Mouse (Mus musculus): ENCODE results near the gene Brca1. TPM values are rescaled to one million over a fixed set of nuclear protein-coding genes. Genes with fewer than 3 reads are reported as not detected.
"Not testable (repeated sequence)": the region's sequence is repeated elsewhere in the genome, so short reads cannot be mapped to it uniquely, and the experiment has no call there.

Gene Brca1
- 19.7 and 20.2 TPM in 2 replicates for polyA plus RNA-seq (2014; fragmentation: Nextera tagmentation; extraction: Ambion mirVana)

DNA sequence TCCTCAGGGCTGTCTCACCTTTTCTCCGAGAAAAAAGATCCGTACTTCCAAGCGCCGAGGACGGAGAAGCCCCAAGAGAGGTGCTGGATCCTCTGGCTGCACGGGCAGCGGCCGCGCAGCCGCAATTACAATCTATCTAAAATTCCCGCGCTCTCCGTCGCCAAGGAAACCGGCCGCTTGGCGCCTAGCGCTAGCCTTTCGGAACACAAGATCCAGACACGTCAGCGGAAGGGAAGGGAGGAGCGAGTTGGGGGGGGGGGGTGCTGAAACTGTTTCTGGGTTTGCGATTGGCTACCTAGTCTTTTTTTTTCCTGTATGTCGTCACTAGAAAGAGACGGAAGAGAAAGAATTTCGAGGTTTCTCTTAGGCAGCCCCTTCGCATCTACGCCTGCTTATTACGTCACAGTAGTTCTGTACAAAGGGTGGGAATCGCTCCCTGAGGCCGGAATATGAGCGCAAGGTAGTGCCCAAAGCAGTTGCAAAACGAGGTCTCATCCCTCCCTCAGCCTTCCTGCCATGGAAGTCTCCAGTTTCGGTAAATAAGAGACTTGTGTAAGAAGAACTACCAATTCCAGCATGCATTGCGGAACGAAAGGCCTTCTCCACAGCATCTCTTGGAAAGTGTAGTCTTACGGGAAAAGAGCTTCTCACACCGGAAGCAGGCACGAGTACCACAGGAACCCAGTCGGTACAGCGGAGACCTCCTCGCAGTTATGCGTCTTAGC lies at the start of gene Brca1, which contains the start of gene Nbr1:
Gene Brca1, minus strand, starts transcription at position 205 of the 725 bp plus-strand sequence.
Gene Nbr1, plus strand, starts transcription at position 399 of the 725 bp plus-strand sequence.
- peaks cover 2% of the 10 kb centered on the region; the same call in 1 of the 2 replicates for H3K4me1 ChIP-seq (replicated peaks; ENCODE audit: control insufficient read depth, insufficient read depth, low read length)
- peak within 1 kb of the TSS; percentile 76 for H3K9ac ChIP-seq (ENCODE audit: low read depth, low read length)
- peak within 1 kb of the TSS; percentile 91 for H3K27ac ChIP-seq (ENCODE audit: low read depth, low read length)
- H3K27me3 ChIP-seq (ENCODE audit: control insufficient read depth, insufficient read depth, low read length), result no peaks in the 10 kb centered on the region
- DNase-seq (ENCODE audit: low spot score) (peak; percentile 99), ATAC-seq (ENCODE audit: low FRiP score) (peak; percentile 84)
- no peaks in the 10 kb centered on the region for H3K36me3 ChIP-seq (ENCODE audit: control insufficient read depth, insufficient read depth, low read length)
- peak within 1 kb of the TSS; percentile 63 for H3K4me3 ChIP-seq (ENCODE audit: low read depth, low read length)
- H3K9me3 ChIP-seq (ENCODE audit: control insufficient read depth, low read length), result no peaks in the 10 kb centered on the region
- peak within 1 kb of the TSS; percentile 77 for H3K4me2 ChIP-seq (replicated peaks; ENCODE audit: low read depth, low read length)
- WGBS, result under 1% methylated on average over 43 of the region's 43 CpGs

- Histone ChIP-seq H3K27ac (ENCODE audit: low read depth, low read length) (no peak within 1 kb of the TSS), H3K4me2 (replicated peaks; ENCODE audit: low read depth, low read length) (no peak within 1 kb of the TSS), H3K27me3 (ENCODE audit: control insufficient read depth, insufficient read depth, low read length) (no peaks in the 10 kb centered on the region), H3K9me3 (ENCODE audit: control insufficient read depth, low read length) (no peaks in the 10 kb centered on the region), H3K36me3 (ENCODE audit: control insufficient read depth, insufficient read depth, low read length) (no peaks in the 10 kb centered on the region), H3K9ac (ENCODE audit: low read depth, low read length) (no peak within 1 kb of the TSS), H3K4me3 (ENCODE audit: low read depth, low read length) (no peak within 1 kb of the TSS), H3K4me1 (replicated peaks; ENCODE audit: control insufficient read depth, insufficient read depth, low read length) (no peaks in the 10 kb centered on the region)
- ATAC-seq (ENCODE audit: low FRiP score) (no peak), DNase-seq (ENCODE audit: low spot score) (no peak)
- WGBS, result 80% methylated on average over 6 of the region's 6 CpGs
Measured at GRCm38 (mm10) chr11:101599156-101599555, 47.4 kb upstream of the Brca1 start, which contains the start of gene Gm11634. Gene Gm11634 (minus strand): TSS chr11:101599256.

DNA sequence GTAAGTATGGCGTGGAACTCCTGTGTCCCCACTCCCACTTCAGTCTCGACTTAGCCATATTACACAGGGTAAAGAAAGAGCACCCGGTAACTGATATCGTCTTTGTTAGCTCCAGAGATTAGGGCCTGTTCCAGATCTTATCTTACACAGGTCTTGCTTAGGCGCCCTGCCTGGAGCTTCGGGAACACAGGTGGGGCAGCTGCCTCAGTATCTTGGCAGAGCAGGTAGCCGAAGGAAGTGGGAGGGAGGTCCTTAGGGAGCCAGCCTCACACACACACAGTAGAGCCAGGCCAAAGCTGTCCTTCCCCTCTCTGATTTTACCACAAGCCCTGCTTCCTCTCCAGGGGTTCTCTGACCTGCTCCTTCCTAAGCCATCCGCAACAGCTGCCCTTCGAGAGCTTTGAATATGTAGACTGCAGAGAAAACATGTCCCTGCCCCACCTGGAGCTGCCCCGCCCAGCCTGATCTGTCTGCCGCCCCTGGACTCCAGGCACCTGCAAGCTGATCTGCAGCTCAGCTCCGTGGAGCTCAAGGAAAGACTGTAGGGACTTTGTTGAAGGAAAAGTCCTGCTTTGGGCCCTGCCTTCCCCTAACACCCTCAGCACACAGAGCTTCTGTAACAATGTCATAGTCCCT lies 38.4 kb upstream of the Brca1 start:
- no peaks in the 10 kb centered on the region for H3K27me3 ChIP-seq (ENCODE audit: control insufficient read depth, insufficient read depth, low read length)
- no peaks in the 10 kb centered on the region for H3K4me1 ChIP-seq (replicated peaks; ENCODE audit: control insufficient read depth, insufficient read depth, low read length)
- no peaks in the 10 kb centered on the region for H3K9me3 ChIP-seq (ENCODE audit: control insufficient read depth, low read length)
- no peak overlapping the region for H3K4me2 ChIP-seq (replicated peaks; ENCODE audit: low read depth, low read length)
- DNase-seq (ENCODE audit: low spot score), result no peak
- no peak overlapping the region for H3K9ac ChIP-seq (ENCODE audit: low read depth, low read length)
- H3K4me3 ChIP-seq (ENCODE audit: low read depth, low read length), result no peak overlapping the region
- no peak for ATAC-seq (ENCODE audit: low FRiP score)
- no peak overlapping the region for H3K27ac ChIP-seq (ENCODE audit: low read depth, low read length)
- 76% methylated on average over 12 of the region's 12 CpGs for WGBS
- no peaks in the 10 kb centered on the region for H3K36me3 ChIP-seq (ENCODE audit: control insufficient read depth, insufficient read depth, low read length)

DNA sequence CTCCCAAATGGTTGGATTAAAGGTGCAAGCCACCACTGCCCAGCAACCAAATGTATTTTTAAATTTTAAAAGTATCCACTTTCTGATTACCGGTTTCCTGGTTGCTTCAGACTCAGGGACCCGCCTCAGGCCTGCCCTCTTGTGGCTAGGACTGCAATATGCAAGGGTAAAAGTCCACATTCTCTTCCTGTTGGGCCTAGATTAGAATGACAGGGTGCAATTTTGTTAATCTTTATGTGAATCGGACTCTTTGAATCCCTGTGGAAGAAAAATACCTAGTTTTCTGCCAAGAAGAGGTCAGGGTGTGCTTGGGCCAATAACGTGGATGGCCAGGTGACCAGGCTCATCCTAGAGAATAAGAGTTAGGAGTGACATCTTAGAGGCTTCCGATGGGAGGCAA lies 37.7 kb upstream of the Brca1 start:
- no peaks in the 10 kb centered on the region for H3K36me3 ChIP-seq (ENCODE audit: control insufficient read depth, insufficient read depth, low read length)
- H3K4me1 ChIP-seq (replicated peaks; ENCODE audit: control insufficient read depth, insufficient read depth, low read length), result no peaks in the 10 kb centered on the region
- no peak overlapping the region for H3K4me3 ChIP-seq (ENCODE audit: low read depth, low read length)
- DNase-seq (ENCODE audit: low spot score), result peak; percentile 75
- no peak overlapping the region for H3K4me2 ChIP-seq (replicated peaks; ENCODE audit: low read depth, low read length)
- H3K9me3 ChIP-seq (ENCODE audit: control insufficient read depth, low read length), result no peaks in the 10 kb centered on the region
- 30% methylated on average over 5 of the region's 5 CpGs for WGBS
- ATAC-seq (ENCODE audit: low FRiP score), result no peak
- no peak overlapping the region for H3K9ac ChIP-seq (ENCODE audit: low read depth, low read length)
- no peak overlapping the region for H3K27ac ChIP-seq (ENCODE audit: low read depth, low read length)
- no peaks in the 10 kb centered on the region for H3K27me3 ChIP-seq (ENCODE audit: control insufficient read depth, insufficient read depth, low read length)

DNA sequence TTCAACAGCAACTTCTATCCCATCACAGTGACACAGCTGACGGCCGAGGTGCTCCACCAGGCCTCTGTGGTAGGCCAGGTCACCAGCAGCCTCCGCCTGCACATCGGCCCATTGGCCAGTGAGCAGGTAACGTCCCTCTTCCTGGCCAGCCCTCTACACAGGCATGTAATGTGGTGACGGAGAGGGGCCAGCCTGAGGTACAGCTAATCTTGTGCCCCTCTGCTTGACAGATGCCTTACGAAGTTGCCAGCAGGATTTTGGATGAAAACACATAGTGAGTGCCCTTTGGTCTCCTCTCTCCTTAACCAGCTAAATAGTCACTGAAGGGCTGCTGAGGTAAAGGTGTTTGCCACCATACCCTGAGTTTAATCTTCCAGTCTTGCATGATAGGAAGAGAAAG lies 37.1 kb upstream of the Brca1 start:
- no peaks in the 10 kb centered on the region for H3K4me1 ChIP-seq (replicated peaks; ENCODE audit: control insufficient read depth, insufficient read depth, low read length)
- no peaks in the 10 kb centered on the region for H3K27me3 ChIP-seq (ENCODE audit: control insufficient read depth, insufficient read depth, low read length)
- H3K9me3 ChIP-seq (ENCODE audit: control insufficient read depth, low read length), result no peaks in the 10 kb centered on the region
- DNase-seq (ENCODE audit: low spot score) (no peak), ATAC-seq (ENCODE audit: low FRiP score) (no peak)
- WGBS, result 87% methylated on average over 7 of the region's 7 CpGs
- no peak overlapping the region for H3K4me3 ChIP-seq (ENCODE audit: low read depth, low read length)
- H3K27ac ChIP-seq (ENCODE audit: low read depth, low read length), result no peak overlapping the region
- no peaks in the 10 kb centered on the region for H3K36me3 ChIP-seq (ENCODE audit: control insufficient read depth, insufficient read depth, low read length)
- no peak overlapping the region for H3K4me2 ChIP-seq (replicated peaks; ENCODE audit: low read depth, low read length)
- H3K9ac ChIP-seq (ENCODE audit: low read depth, low read length), result no peak overlapping the region

DNA sequence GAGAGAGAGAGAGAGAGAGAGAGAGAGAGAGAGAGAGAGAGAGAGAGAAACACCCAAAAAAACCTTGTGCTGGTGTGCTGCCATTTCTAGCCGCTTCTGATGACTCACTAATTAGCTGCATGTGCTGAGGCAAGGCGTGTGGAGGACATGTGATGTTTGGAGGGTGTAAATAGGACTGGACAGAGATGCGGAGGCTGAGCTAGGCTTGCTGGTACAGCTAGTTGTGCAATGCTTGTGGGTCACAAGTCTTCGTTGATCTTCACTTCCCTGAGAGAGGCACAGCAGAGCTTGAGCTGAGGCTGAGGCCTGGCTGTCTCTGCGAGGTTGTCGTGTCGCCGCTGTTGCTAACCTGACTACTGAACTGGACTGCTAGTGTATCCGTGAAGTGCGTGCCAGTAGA lies 35.9 kb upstream of the Brca1 start:
- no peak overlapping the region for H3K4me3 ChIP-seq (ENCODE audit: low read depth, low read length)
- H3K9me3 ChIP-seq (ENCODE audit: control insufficient read depth, low read length), result no peaks in the 10 kb centered on the region
- H3K4me2 ChIP-seq (replicated peaks; ENCODE audit: low read depth, low read length), result no peak overlapping the region
- H3K27ac ChIP-seq (ENCODE audit: low read depth, low read length), result no peak overlapping the region
- no peaks in the 10 kb centered on the region for H3K36me3 ChIP-seq (ENCODE audit: control insufficient read depth, insufficient read depth, low read length)
- no peak for ATAC-seq (ENCODE audit: low FRiP score)
- no peaks in the 10 kb centered on the region for H3K4me1 ChIP-seq (replicated peaks; ENCODE audit: control insufficient read depth, insufficient read depth, low read length)
- no peaks in the 10 kb centered on the region for H3K27me3 ChIP-seq (ENCODE audit: control insufficient read depth, insufficient read depth, low read length)
- no peak overlapping the region for H3K9ac ChIP-seq (ENCODE audit: low read depth, low read length)
- WGBS, result 93% methylated on average over 10 of the region's 10 CpGs
- DNase-seq (ENCODE audit: low spot score), result no peak

DNA sequence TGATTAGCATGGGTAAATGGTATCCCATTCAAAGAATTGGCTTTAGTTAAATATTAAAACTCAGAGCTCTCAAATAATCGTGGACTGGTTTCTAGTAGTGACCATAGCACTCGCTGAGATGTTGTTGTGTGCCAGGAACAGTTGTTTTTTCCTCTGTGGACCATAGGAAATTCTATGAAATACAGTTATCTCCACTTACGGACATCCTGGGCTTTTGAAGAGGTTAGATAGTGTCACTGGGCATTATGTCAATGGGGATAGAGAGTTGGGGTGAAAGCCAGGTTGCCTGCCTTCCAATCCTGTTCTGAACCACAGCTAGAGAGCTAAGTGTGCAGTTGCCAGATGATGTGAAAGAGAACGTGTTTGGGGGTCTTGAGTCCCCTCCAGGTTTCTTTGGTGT lies 34.0 kb upstream of the Brca1 start:
- Histone ChIP-seq H3K4me2 (replicated peaks; ENCODE audit: low read depth, low read length) (no peak overlapping the region), H3K27me3 (ENCODE audit: control insufficient read depth, insufficient read depth, low read length) (no peaks in the 10 kb centered on the region), H3K4me3 (ENCODE audit: low read depth, low read length) (no peak overlapping the region), H3K27ac (ENCODE audit: low read depth, low read length) (no peak overlapping the region), H3K9me3 (ENCODE audit: control insufficient read depth, low read length) (no peaks in the 10 kb centered on the region), H3K9ac (ENCODE audit: low read depth, low read length) (no peak overlapping the region), H3K36me3 (ENCODE audit: control insufficient read depth, insufficient read depth, low read length) (no peaks in the 10 kb centered on the region), H3K4me1 (replicated peaks; ENCODE audit: control insufficient read depth, insufficient read depth, low read length) (no peaks in the 10 kb centered on the region)
- WGBS, result 85% methylated on average over 4 of the region's 4 CpGs
- DNase-seq (ENCODE audit: low spot score) (no peak), ATAC-seq (ENCODE audit: low FRiP score) (no peak)

DNA sequence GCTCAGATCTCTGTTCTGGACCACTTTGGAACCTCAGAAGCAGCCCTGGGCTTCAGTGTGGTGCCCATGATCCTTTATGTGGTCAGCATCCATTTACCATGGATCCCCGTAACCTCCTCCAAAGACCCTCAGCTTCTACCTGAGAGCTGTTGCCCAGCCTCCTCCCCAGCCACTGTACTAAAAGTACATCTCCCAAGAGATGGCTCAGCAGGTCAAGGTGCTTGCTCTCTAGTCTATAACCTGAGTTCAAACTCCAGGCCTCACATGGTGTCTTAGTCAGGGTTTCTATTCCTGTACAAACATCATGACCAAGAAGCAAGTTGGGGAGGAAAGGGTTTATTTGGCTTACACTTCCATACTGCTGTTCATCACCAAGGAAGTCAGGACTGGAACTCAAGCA lies 33.3 kb upstream of the Brca1 start:
- H3K4me3 ChIP-seq (ENCODE audit: low read depth, low read length); H3K9me3 ChIP-seq (ENCODE audit: control insufficient read depth, low read length); ATAC-seq (ENCODE audit: low FRiP score); H3K36me3 ChIP-seq (ENCODE audit: control insufficient read depth, insufficient read depth, low read length); H3K27ac ChIP-seq (ENCODE audit: low read depth, low read length); H3K4me1 ChIP-seq (replicated peaks; ENCODE audit: control insufficient read depth, insufficient read depth, low read length); H3K27me3 ChIP-seq (ENCODE audit: control insufficient read depth, insufficient read depth, low read length); DNase-seq (ENCODE audit: low spot score); H3K4me2 ChIP-seq (replicated peaks; ENCODE audit: low read depth, low read length); H3K9ac ChIP-seq (ENCODE audit: low read depth, low read length): not testable (repeated sequence)
- 96% methylated on average over 1 of the region's 1 CpGs for WGBS

GRCm38 (mm10) chr11:101583205-101583604 lies 31.4 kb upstream of the Brca1 start:
- Histone ChIP-seq H3K9ac (ENCODE audit: low read depth, low read length) (no peak overlapping the region), H3K4me2 (replicated peaks; ENCODE audit: low read depth, low read length) (no peak overlapping the region), H3K4me3 (ENCODE audit: low read depth, low read length) (no peak overlapping the region), H3K27ac (ENCODE audit: low read depth, low read length) (no peak overlapping the region), H3K27me3 (ENCODE audit: control insufficient read depth, insufficient read depth, low read length) (no peaks in the 10 kb centered on the region), H3K9me3 (ENCODE audit: control insufficient read depth, low read length) (no peaks in the 10 kb centered on the region), H3K36me3 (ENCODE audit: control insufficient read depth, insufficient read depth, low read length) (peaks cover 2% of the 10 kb centered on the region; the same call in 1 of the 2 replicates), H3K4me1 (replicated peaks; ENCODE audit: control insufficient read depth, insufficient read depth, low read length) (no peaks in the 10 kb centered on the region)
- ATAC-seq (ENCODE audit: low FRiP score), result no peak
- WGBS, result 88% methylated on average over 2 of the region's 2 CpGs
- DNase-seq (ENCODE audit: low spot score), result no peak
